Mouse (Mus musculus): ENCODE measurements around the gene Cpm.

The Cpm gene

DNA sequence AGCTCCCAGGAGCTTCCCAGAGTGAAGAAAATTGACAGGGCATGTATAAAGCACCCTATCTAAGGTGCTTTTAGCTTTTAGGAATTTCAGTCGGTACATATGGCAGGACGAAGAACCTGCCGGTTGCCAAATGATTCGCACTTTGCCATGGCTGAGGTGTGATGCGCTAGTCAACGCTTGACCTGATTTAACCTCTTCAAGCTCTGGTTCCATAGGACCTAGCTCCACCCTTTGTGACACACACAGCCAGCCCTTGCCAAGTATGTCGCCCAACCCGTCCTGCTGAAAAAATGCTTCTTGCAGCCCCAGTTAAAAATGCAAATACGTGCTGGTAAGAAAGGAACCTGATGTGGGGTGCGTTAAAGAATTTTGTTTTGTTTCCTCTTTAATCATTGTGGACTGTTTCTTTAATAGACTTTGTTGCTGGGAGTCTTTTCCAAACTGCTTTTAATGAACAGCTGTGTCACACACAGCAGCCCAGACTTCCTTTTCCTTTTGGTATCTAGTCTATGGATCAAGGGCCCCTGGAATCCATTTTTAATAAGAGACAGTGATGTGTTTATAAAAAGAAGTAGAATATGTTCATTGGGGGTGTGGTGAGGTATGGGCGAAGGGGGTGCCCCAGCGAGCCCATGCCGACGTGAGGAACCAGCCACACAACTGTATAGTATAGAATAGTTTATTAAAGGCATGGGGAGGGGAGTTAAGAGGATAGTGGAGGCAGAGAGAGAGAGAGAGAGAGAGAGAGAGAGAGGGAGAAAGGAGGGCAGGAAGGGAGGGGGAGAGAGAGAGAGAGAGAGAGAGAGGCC, 34.0 kb downstream of the Cpm start:
- DNase-seq (ENCODE audit: low read depth), result no peak

- no peak for DNase-seq (ENCODE audit: low read depth)
Observed at GRCm38 (mm10) chr10:117663865-117664200, 34.5 kb downstream of the Cpm start.

GRCm38 (mm10) chr10:117664208-117664925, 35.1 kb downstream of the Cpm start:
- no peak for DNase-seq (ENCODE audit: low read depth)

- no peak for DNase-seq (ENCODE audit: low read depth)
Observed at GRCm38 (mm10) chr10:117664926-117665209, 35.6 kb downstream of the Cpm start.

- DNase-seq (ENCODE audit: low read depth), result no peak
Observed at GRCm38 (mm10) chr10:117665376-117666275, 36.3 kb downstream of the Cpm start.

DNA sequence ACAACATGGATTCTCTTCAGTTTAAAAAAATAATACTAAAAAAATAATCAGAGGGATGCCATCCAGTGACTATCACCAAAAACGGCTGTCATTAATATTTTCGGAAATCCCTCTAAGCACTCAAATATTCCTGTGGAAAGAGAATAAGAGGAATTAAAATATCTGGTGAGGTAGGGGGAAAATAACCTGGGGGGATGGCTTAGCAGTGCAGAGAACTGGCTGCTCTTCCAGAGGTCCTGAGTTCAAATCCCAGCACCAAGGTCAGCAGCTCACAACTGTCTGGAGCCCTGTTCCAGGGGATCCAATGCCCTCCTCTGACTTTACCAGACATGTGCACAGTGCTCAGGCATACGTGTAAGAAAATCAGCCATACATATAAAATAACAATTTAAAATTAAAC, 37.1 kb downstream of the Cpm start:
- DNase-seq (ENCODE audit: low read depth), result no peak

GRCm38 (mm10) chr10:117666947-117667630, 37.8 kb downstream of the Cpm start:
- no peak for DNase-seq (ENCODE audit: low read depth)

DNA sequence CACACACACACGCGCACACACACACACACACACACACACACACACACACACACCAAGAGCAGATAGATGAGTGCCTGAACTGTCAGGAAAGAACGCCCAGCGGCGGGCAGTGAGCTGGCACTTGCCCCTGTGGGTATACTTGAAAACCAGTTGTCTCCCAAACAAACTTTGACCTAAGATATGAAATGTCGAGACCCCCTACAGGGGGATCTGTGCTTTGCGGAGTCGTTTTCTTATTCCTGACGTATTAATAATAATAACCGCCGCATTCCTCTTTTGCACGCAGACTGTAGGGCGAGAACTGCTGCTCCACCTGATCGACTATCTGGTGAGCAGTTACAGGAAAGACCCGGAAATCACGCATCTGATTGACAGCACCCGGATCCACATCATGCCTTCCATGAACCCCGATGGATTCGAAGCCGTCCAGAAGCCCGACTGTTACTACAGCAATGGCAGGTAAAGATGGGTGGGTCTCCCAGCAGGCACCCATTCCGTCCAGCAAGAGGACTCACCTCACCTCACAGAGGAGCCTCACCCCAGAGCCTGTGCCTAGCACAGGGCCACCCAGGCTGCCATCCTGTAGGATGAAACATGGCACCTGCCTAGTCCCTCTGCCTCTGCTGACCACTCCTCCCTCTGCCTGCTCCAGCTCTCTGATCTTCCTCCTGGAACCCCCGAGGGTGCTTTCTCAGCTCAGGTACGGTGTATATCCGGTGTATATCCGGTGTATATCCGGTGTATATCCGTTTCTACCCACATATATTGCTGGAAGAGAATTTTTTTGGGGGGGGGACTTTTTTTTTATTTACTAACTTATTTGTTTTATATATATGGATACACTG, 38.6 kb downstream of the Cpm start:
- no peak for DNase-seq (ENCODE audit: low read depth)

DNA sequence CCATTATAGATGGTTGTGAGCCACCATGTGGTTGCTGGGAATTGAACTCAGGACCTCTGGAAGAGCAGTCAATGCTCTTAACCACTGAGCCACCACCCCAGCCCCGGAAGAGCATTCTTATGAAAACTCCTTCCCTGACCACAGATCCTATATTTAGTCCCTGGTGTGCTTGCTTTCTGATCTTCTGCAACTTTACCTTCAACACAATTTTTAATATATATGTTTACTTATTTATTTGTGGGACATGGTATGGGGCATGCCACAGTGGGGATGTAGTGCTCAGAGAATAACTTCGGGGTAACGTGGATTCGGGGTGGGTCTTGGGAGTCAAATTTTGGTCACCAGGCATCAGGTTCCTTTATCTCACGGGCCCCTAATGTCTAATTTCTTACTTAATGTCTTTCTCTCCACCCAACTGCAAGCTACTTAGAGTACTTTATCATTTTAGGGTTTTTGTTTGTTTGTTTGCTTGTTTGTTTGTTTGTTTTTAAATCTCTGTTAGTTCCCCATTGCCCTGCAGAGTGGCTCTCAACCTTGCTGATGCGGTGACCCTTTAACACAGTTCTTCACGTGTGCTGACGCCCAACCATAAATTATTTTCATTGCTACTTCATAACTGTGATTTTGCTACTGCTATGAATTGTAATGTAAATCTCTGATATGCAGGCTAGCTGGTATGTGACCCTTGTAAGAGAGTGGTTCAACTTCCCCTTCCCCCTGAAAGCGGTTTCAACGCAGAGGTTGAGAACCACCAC, 39.4 kb downstream of the Cpm start:
- no peak for DNase-seq (ENCODE audit: low read depth)

DNA sequence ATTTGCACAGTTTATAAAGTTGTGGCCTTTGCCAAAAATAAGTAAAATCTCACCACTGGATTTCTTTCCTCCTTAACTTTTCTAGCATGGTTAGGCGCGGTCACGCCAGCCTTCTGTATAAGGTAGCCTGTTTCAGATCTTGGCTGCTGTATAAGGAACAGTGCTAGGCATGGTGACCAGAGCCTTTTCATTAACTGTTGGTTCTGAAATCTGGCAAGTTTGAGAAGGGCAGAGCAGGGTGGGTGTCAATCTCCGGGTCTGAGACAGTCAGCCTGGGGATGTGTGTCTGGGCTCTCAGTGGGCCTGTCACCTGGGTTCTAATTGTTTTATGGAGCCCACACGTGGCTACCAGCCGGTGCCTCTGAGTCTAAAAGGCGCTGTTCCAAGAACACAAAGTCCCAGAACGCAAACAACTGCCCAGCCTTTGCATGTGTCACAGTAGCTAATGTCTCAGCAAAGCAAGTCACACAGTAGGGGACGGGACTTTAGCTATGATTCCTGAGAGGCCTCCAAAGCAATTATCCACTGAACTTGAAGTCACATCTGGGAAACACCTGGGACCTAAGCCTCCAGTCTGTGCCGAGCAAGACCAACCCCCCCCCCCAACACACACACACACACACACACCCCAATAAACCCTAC, 40.3 kb downstream of the Cpm start:
- DNase-seq (ENCODE audit: low read depth), result no peak

DNA sequence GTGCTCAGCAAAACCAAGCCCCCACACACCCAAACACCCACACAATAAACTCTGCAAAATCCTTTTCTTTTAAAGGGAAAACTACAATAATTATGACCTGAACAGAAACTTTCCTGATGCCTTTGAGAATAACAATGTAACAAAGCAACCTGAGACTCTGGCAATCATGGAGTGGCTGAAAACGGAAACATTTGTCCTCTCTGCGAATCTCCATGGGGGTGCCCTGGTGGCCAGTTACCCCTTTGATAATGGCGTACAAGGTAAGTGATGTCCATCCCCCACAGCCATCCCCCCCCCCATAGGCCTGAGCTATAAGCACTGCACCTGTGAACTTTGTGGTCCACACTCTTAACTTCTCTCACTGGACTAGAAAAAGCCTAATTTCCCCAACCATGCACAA, 40.8 kb downstream of the Cpm start:
- DNase-seq (ENCODE audit: low read depth), result no peak

DNA sequence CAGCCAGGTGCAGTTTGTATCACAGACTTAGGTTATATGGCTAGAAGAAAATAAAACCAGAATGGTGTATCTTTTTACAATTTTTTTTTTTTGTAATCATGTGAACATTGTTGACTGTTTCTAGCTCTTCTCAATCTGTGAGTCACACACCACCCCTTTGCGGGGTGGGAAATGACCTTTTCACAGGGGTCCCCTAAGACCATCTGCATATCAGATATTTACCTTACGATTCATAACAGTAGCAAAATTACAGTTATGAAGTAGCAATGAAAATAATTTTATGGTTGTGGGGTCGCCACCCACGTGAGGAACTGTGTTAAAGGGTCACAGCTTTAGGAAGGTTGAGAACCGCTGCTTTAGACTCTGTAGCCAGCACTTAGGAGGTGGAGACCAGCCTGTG, 41.5 kb downstream of the Cpm start:
- no peak for DNase-seq (ENCODE audit: low read depth)

DNA sequence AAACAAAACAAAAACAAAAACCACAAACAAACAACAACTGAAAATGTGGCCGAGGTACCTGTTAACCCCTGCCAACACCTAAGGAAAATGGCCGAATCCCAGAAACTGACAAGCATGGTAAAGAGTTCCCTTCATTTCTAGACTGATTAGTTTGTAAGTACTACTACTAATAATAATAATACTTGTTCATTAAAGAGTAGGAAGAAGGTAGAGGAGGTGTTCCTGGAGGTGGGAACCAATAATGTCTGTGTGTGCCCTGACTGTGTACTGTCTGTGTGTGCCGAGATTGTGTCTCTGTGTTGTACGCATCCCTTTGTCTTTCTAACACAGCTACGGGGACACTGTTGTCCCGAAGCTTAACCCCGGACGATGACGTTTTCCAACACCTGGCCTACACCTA, 42.0 kb downstream of the Cpm start:
- DNase-seq (ENCODE audit: low read depth), result no peak

GRCm38 (mm10) chr10:117671930-117672666, 42.8 kb downstream of the Cpm start:
- no peak for DNase-seq (ENCODE audit: low read depth)

- DNase-seq (ENCODE audit: low read depth), result no peak
Observed at GRCm38 (mm10) chr10:117672693-117673092, 43.4 kb downstream of the Cpm start.

GRCm38 (mm10) chr10:117673913-117674312, 44.6 kb downstream of the Cpm start:
- no peak for DNase-seq (ENCODE audit: low read depth)

DNA sequence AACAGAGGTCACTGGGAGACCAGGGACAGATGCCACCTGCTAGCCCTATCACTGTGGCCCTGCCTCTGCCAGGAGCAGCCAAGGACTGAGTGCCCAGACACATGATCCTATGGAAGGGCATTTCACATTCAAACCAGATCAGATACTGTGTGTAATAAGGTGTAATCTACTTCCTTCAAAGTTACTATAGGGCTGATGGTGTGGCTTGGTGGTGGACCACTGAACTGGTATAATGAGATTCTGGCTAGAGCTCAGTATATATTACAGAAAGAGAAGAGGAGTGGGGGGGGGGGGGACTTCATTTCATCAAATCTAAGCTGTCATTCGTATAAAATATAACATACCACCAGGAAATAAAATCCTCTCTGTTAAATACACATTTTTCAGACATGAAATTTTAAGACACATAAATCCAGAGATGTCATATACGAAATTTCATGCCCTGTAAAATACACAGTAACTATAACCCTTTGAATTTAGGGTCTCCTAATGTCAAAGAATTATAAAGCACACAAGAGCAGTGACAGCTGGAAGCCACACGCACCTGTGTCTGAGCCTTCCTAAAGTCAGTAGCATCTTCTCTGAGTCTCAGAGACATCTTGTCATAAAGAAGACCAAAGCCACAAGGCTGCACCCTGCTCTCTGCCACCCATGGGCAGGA, 45.2 kb downstream of the Cpm start:
- no peak for DNase-seq (ENCODE audit: low read depth)

- DNase-seq (ENCODE audit: low read depth), result no peak
Observed at GRCm38 (mm10) chr10:117675096-117676035, 46.1 kb downstream of the Cpm start.

Data from fibroblast of lung, adult 2 months (primary cell).